Comparison of ENCODE assay signal across 9 mouse cellular contexts in genomic region chr17:31852782-31853447, GRCm38 (mm10). TPM values are rescaled to one million over a fixed set of nuclear protein-coding genes. Genes with fewer than 3 reads are reported as not detected.
DNase-seq lines count a peak whose midpoint lies in the region; ATAC-seq and TF ChIP-seq lines count a peak whose summit lies in the region.
"Had no signal": no experiment of that assay in that cellular context is flagged by ENCODE, and none has a peak within 500 bp of the region (broad histone marks: within the 10 kb centered on the region; RNA-seq: fewer than 3 reads in every experiment).

No protein-coding gene starts in this region.

- no peak for DNase-seq in heart, postnatal 4 days
- DNase-seq in kidney, adult 11 months, result peak; percentile 59
- no peak for DNase-seq in midbrain, embryonic 14.5 days
- no peak for DNase-seq in embryo, embryonic 9.5 days (ENCODE audit: extremely low spot score)
- DNase-seq in layer of hippocampus, postnatal 14 days (ENCODE audit: low spot score in 2 of 2), result no peak
- no peak for DNase-seq in frontal cortex, postnatal 36 days (ENCODE audit: low spot score in 2 of 2)
- DNase-seq: lung, postnatal 36 days had no signal

- H3K36me3 ChIP-seq in heart, embryonic 11.5 days (ENCODE audit: control insufficient read depth, insufficient read depth, low read length), result peaks cover 26% of the 10 kb centered on the region
- peaks cover 40% of the 10 kb centered on the region for H3K36me3 ChIP-seq in midbrain, embryonic 14.5 days (ENCODE audit: control insufficient read depth, insufficient read depth, low read length)

- TF ChIP-seq POLR2A in cortical plate, adult 2 months (IDR thresholded peaks at IDR 0.05; ENCODE audit: extremely low read depth, insufficient read depth, low read length), result no peak

- ATAC-seq in heart, embryonic 11.5 days (replicated peaks; ENCODE audit: insufficient number of reproducible peaks, low FRiP score, low TSS enrichment), result no peak
- no peak for ATAC-seq in midbrain, embryonic 14.5 days (ENCODE audit: low FRiP score, low TSS enrichment)

- peak overlapping the region; percentile 88 for H3K4me3 ChIP-seq in heart, embryonic 11.5 days (ENCODE audit: low read depth, low read length)
- H3K4me3 ChIP-seq in cortical plate, adult 2 months (ENCODE audit: insufficient read depth, low read length), result peak overlapping the region; percentile 4; the same call in 1 of the 2 replicates
- H3K4me3 ChIP-seq in midbrain, embryonic 14.5 days (replicated peaks; ENCODE audit: low read depth, low read length), result peak overlapping the region; percentile 86; the same call in 1 of the 2 replicates

- 29% methylated on average over 12 of the region's 12 CpGs for WGBS in heart, embryonic 11.5 days (ENCODE audit: insufficient replicate concordance)
- WGBS in midbrain, embryonic 14.5 days, result 64% methylated on average over 12 of the region's 12 CpGs

- peak overlapping the region; percentile 65 for H3K9ac ChIP-seq in heart, embryonic 11.5 days (ENCODE audit: low read depth, low read length)
- peak overlapping the region; percentile 12; the same call in 1 of the 2 replicates for H3K9ac ChIP-seq in midbrain, embryonic 14.5 days (replicated peaks; ENCODE audit: low read length)

- H3K4me2 ChIP-seq in heart, embryonic 11.5 days, result peak overlapping the region; percentile 89
- peak overlapping the region; percentile 71 for H3K4me2 ChIP-seq in midbrain, embryonic 14.5 days (ENCODE audit: low read length)

- peak overlapping the region; percentile 51 for H3K27ac ChIP-seq in heart, embryonic 11.5 days (ENCODE audit: low read depth, low read length)
- H3K27ac ChIP-seq in cortical plate, adult 2 months (ENCODE audit: insufficient read depth, low read length), result no peak overlapping the region
- no peak overlapping the region for H3K27ac ChIP-seq in midbrain, embryonic 14.5 days (replicated peaks; ENCODE audit: low read depth, low read length)

- peaks cover 33% of the 10 kb centered on the region for H3K4me1 ChIP-seq in heart, embryonic 11.5 days (ENCODE audit: control insufficient read depth, insufficient read depth, low read length)
- peaks cover 2% of the 10 kb centered on the region; the same call in 1 of the 2 replicates for H3K4me1 ChIP-seq in cortical plate, adult 2 months (ENCODE audit: control insufficient read depth, insufficient read depth, low read length)
- H3K4me1 ChIP-seq in midbrain, embryonic 14.5 days (ENCODE audit: control insufficient read depth, insufficient read depth, low read length), result peaks cover 23% of the 10 kb centered on the region

- TF ChIP-seq CTCF in cortical plate, adult 2 months (IDR thresholded peaks at IDR 0.05; ENCODE audit: extremely low read depth, insufficient read depth, low read length), result no peak

- no peaks in the 10 kb centered on the region for H3K27me3 ChIP-seq in heart, embryonic 11.5 days (ENCODE audit: control insufficient read depth, insufficient read depth, low read length)
- no peaks in the 10 kb centered on the region for H3K27me3 ChIP-seq in midbrain, embryonic 14.5 days (ENCODE audit: control insufficient read depth, insufficient read depth, low read length)

- no peaks in the 10 kb centered on the region for H3K9me3 ChIP-seq in heart, embryonic 11.5 days (replicated peaks; ENCODE audit: control insufficient read depth, low read length)
- no peaks in the 10 kb centered on the region for H3K9me3 ChIP-seq in midbrain, embryonic 14.5 days (ENCODE audit: control insufficient read depth, low read length)

RNA-seq across cellular contexts. Expression of gene Sik1, which starts 2.7 kb away (rescaled TPM):
- 21.7 and 24.3 TPM in 2 replicates for polyA plus RNA-seq in heart, embryonic 11.5 days (2014; fragmentation: Nextera tagmentation; extraction: Ambion mirVana)
- 10 to 100 TPM; 74.3 to 79.7 TPM for total RNA-seq in heart, postnatal 4 days (2021)
- polyA plus RNA-seq in cortical plate, adult 2 months (2012; rRNA removed), result 5.8 and 9.7 TPM in 2 replicates
- polyA plus RNA-seq in midbrain, embryonic 14.5 days (2014; fragmentation: Nextera tagmentation; extraction: Ambion mirVana), result 15.3 and 19.3 TPM in 2 replicates
- total RNA-seq in layer of hippocampus, postnatal 14 days (2021), result 10 to 100 TPM; 16.1 to 16.7 TPM

Comparison
In these comparisons a context has a peak if more than half of its experiments do, and no peak if none do; other contexts are left out.
1. H3K4me3 ChIP-seq: peak in every context shown above with its lines; median percentile 88 in heart, embryonic 11.5 days; 86 in midbrain, embryonic 14.5 days; 4 in cortical plate, adult 2 months.